Mouse (Mus musculus): ENCODE measurements around the gene Hoxd3. TPM values are rescaled to one million over a fixed set of nuclear protein-coding genes. Genes with fewer than 3 reads are reported as not detected.

Hoxd3 gene
- polyA plus RNA-seq, 1 experiment from 2014 or later = 1.5 TPM

GRCm38 (mm10) chr2:74702820-74703219 lies 8.9 kb upstream of the Hoxd3 start:
- no peak overlapping the region for H3K4me3 ChIP-seq (replicated peaks)
- WGBS = 15% methylated on average over 6 of the region's 6 CpGs
- H3K27me3 ChIP-seq = peaks cover 64% of the 10 kb centered on the region
- H3K9me3 ChIP-seq = no peaks in the 10 kb centered on the region
- H3K9ac ChIP-seq (replicated peaks) = no peak overlapping the region
- H3K36me3 ChIP-seq = no peaks in the 10 kb centered on the region
- no peak overlapping the region for H3K4me2 ChIP-seq
- no peak for ATAC-seq (ENCODE audit: insufficient number of reproducible peaks, insufficient read depth, low FRiP score, low TSS enrichment, low read depth)
- peaks cover 40% of the 10 kb centered on the region for H3K4me1 ChIP-seq (replicated peaks)
- no peak overlapping the region for H3K27ac ChIP-seq

DNA sequence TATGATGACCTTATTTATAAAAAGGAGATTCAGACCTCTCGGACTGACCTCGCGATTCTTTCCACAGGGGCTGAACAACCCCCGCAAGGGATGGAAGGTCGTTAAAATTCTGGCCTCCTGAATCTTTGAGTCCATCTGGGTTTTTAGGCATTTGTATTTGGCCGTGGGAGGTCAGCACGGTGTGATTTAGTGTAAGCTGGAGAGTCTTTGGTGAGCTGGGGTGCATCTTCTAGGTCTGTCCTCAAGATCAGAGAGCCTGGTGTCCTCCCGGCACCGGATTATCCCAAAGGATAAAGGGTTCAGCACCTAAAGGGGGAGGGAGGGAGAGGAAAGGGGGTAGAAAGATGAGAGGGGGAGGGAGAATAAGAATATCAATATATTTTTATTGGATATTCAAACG lies 8.4 kb upstream of the Hoxd3 start:
- H3K4me3 ChIP-seq (replicated peaks) = no peak overlapping the region
- no peak overlapping the region for H3K27ac ChIP-seq
- peaks cover 68% of the 10 kb centered on the region for H3K27me3 ChIP-seq
- no peak overlapping the region for H3K9ac ChIP-seq (replicated peaks)
- H3K4me2 ChIP-seq = peak overlapping the region; percentile 78; the same call in 1 of the 2 replicates
- 6% methylated on average over 10 of the region's 10 CpGs for WGBS
- H3K9me3 ChIP-seq = no peaks in the 10 kb centered on the region
- peaks cover 38% of the 10 kb centered on the region for H3K4me1 ChIP-seq (replicated peaks)
- no peak for ATAC-seq (ENCODE audit: insufficient number of reproducible peaks, insufficient read depth, low FRiP score, low TSS enrichment, low read depth)
- H3K36me3 ChIP-seq = no peaks in the 10 kb centered on the region

- Histone ChIP-seq H3K36me3 (no peaks in the 10 kb centered on the region), H3K27ac (0 out of 2 replicates have a peak overlapping the region, but pooled peaks have one; percentile 23), H3K4me3 (replicated peaks) (peak overlapping the region; percentile 66), H3K4me1 (replicated peaks) (peaks cover 39% of the 10 kb centered on the region), H3K9ac (replicated peaks) (peak overlapping the region; percentile 40; the same call in 1 of the 2 replicates), H3K9me3 (no peaks in the 10 kb centered on the region), H3K27me3 (peaks cover 74% of the 10 kb centered on the region), H3K4me2 (peak overlapping the region; percentile 78)
- no peak; the same call in 1 of the 2 replicates for ATAC-seq (ENCODE audit: insufficient number of reproducible peaks, insufficient read depth, low FRiP score, low TSS enrichment, low read depth)
- WGBS = 1% methylated on average over 26 of the region's 26 CpGs
Measured at GRCm38 (mm10) chr2:74703720-74704392, 7.9 kb upstream of the Hoxd3 start.

- Histone ChIP-seq H3K4me3 (replicated peaks) (peak within 1 kb of the TSS; percentile 66), H3K36me3 (no peaks in the 10 kb centered on the region), H3K4me1 (replicated peaks) (peaks cover 35% of the 10 kb centered on the region), H3K9ac (replicated peaks) (peak within 1 kb of the TSS; percentile 88), H3K27me3 (peaks cover 77% of the 10 kb centered on the region), H3K27ac (peak within 1 kb of the TSS; percentile 92), H3K9me3 (no peaks in the 10 kb centered on the region), H3K4me2 (peak within 1 kb of the TSS; percentile 78)
- peak; percentile 49; the same call in 1 of the 2 replicates for ATAC-seq (ENCODE audit: insufficient number of reproducible peaks, insufficient read depth, low FRiP score, low TSS enrichment, low read depth)
- 1% methylated on average over 43 of the region's 52 CpGs for WGBS
Measured at GRCm38 (mm10) chr2:74704393-74704998, 7.2 kb upstream of the Hoxd3 start, which contains the start of gene Hoxd8. Gene Hoxd8 (plus strand): TSS chr2:74704615.

GRCm38 (mm10) chr2:74704999-74705466 lies 6.7 kb upstream of the Hoxd3 start:
- peaks cover 77% of the 10 kb centered on the region for H3K27me3 ChIP-seq
- H3K9me3 ChIP-seq = no peaks in the 10 kb centered on the region
- peaks cover 29% of the 10 kb centered on the region for H3K4me1 ChIP-seq (replicated peaks)
- H3K4me2 ChIP-seq = peak overlapping the region; percentile 78
- peak overlapping the region; percentile 92 for H3K27ac ChIP-seq
- H3K4me3 ChIP-seq (replicated peaks) = peak overlapping the region; percentile 66
- H3K9ac ChIP-seq (replicated peaks) = peak overlapping the region; percentile 88
- peak; percentile 17; the same call in 1 of the 2 replicates for ATAC-seq (ENCODE audit: insufficient number of reproducible peaks, insufficient read depth, low FRiP score, low TSS enrichment, low read depth)
- no peaks in the 10 kb centered on the region for H3K36me3 ChIP-seq
- WGBS = 0% methylated on average over 34 of the region's 66 CpGs

- H3K4me3 ChIP-seq (replicated peaks) = peak overlapping the region; percentile 66
- peak overlapping the region; percentile 92 for H3K27ac ChIP-seq
- no peaks in the 10 kb centered on the region for H3K36me3 ChIP-seq
- peak overlapping the region; percentile 88 for H3K9ac ChIP-seq (replicated peaks)
- H3K4me2 ChIP-seq = peak overlapping the region; percentile 78
- ATAC-seq (ENCODE audit: insufficient number of reproducible peaks, insufficient read depth, low FRiP score, low TSS enrichment, low read depth) = no peak
- H3K9me3 ChIP-seq = no peaks in the 10 kb centered on the region
- WGBS = under 1% methylated on average over 54 of the region's 85 CpGs
- H3K27me3 ChIP-seq = peaks cover 77% of the 10 kb centered on the region
- peaks cover 24% of the 10 kb centered on the region for H3K4me1 ChIP-seq (replicated peaks)
Measured at GRCm38 (mm10) chr2:74705467-74706089, 6.1 kb upstream of the Hoxd3 start.

DNA sequence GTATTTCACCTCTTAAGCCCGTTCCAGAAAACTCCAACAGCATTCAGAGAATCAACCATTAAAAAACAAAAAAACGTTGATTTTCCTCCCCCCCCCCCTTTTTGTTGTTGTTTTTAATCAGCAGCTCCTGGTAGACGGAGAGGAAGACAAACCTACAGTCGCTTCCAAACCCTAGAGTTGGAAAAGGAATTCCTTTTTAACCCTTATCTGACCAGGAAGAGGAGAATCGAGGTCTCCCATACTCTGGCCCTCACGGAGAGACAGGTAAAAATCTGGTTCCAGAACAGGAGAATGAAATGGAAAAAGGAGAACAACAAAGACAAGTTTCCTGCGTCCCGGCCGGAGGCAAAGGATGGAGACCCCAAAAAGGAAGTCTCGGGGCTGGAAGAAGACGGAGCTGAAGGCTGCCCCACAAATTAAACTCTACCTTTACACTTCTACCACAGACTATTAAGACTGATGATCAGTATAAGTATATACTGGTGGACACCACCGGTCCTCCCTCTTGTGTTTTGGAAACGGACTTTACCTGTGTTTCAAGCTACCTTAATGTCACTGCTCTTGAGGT lies 5.2 kb upstream of the Hoxd3 start:
- H3K4me1 ChIP-seq (replicated peaks) = peaks cover 24% of the 10 kb centered on the region
- H3K27ac ChIP-seq = no peak overlapping the region
- WGBS = under 1% methylated on average over 13 of the region's 13 CpGs
- peak overlapping the region; percentile 18; the same call in 1 of the 2 replicates for H3K9ac ChIP-seq (replicated peaks)
- peak overlapping the region; percentile 66 for H3K4me3 ChIP-seq (replicated peaks)
- no peak for ATAC-seq (ENCODE audit: insufficient number of reproducible peaks, insufficient read depth, low FRiP score, low TSS enrichment, low read depth)
- peaks cover 78% of the 10 kb centered on the region for H3K27me3 ChIP-seq
- H3K4me2 ChIP-seq = peak overlapping the region; percentile 78
- H3K36me3 ChIP-seq = no peaks in the 10 kb centered on the region
- H3K9me3 ChIP-seq = no peaks in the 10 kb centered on the region

DNA sequence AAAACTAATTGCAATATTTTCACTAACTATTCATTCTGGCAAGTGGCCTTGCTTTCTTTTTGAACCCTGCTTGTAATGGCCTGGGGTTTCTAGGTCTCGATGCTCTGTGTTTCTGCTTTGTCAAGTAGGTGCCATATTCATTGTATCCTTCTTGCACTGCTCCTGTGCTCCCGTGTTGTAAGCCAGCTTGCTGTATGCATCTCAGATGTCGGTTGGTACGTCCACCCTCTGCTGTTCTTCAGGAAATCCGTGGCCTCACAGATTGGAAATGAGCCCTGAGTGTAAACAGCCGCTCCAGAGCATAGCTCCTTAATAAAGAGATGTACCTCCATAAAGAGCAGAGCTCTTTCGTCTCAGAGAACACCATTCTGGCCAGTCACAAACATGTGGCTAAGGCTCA lies 4.1 kb upstream of the Hoxd3 start:
- no peak for ATAC-seq (ENCODE audit: insufficient number of reproducible peaks, insufficient read depth, low FRiP score, low TSS enrichment, low read depth)
- peak overlapping the region; percentile 78 for H3K4me2 ChIP-seq
- H3K27me3 ChIP-seq = peaks cover 88% of the 10 kb centered on the region
- peaks cover 33% of the 10 kb centered on the region for H3K4me1 ChIP-seq (replicated peaks)
- no peak overlapping the region for H3K27ac ChIP-seq
- no peak overlapping the region for H3K9ac ChIP-seq (replicated peaks)
- no peaks in the 10 kb centered on the region for H3K36me3 ChIP-seq
- 13% methylated on average over 7 of the region's 7 CpGs for WGBS
- H3K9me3 ChIP-seq = no peaks in the 10 kb centered on the region
- H3K4me3 ChIP-seq (replicated peaks) = peak overlapping the region; percentile 17

DNA sequence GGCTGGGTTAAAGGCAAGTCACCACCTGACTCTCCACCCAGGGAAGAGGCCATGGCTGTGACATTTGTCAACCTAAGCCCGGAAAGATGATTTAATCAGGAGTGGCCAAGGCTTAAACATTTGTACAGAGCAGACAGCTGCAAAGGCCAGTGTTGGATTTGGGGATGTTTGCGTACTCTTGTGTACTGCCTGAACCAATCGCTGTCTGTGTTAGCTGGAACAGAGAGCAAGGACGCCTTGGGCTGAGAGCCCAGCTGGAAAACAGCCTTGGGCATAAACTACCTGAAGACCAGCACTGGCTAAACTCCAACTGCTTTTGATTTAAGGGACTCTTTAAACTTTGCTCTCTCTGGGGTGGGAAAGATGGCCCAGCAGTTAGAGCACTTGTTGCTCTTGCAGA lies 3.1 kb upstream of the Hoxd3 start:
- Histone ChIP-seq H3K27me3 (peaks cover 85% of the 10 kb centered on the region), H3K36me3 (no peaks in the 10 kb centered on the region), H3K9ac (replicated peaks) (no peak overlapping the region), H3K4me1 (replicated peaks) (peaks cover 34% of the 10 kb centered on the region), H3K27ac (no peak overlapping the region), H3K4me3 (replicated peaks) (no peak overlapping the region), H3K9me3 (no peaks in the 10 kb centered on the region), H3K4me2 (peak overlapping the region; percentile 78)
- ATAC-seq (ENCODE audit: insufficient number of reproducible peaks, insufficient read depth, low FRiP score, low TSS enrichment, low read depth) = no peak
- 15% methylated on average over 4 of the region's 4 CpGs for whole genome bisulfite sequencing

DNA sequence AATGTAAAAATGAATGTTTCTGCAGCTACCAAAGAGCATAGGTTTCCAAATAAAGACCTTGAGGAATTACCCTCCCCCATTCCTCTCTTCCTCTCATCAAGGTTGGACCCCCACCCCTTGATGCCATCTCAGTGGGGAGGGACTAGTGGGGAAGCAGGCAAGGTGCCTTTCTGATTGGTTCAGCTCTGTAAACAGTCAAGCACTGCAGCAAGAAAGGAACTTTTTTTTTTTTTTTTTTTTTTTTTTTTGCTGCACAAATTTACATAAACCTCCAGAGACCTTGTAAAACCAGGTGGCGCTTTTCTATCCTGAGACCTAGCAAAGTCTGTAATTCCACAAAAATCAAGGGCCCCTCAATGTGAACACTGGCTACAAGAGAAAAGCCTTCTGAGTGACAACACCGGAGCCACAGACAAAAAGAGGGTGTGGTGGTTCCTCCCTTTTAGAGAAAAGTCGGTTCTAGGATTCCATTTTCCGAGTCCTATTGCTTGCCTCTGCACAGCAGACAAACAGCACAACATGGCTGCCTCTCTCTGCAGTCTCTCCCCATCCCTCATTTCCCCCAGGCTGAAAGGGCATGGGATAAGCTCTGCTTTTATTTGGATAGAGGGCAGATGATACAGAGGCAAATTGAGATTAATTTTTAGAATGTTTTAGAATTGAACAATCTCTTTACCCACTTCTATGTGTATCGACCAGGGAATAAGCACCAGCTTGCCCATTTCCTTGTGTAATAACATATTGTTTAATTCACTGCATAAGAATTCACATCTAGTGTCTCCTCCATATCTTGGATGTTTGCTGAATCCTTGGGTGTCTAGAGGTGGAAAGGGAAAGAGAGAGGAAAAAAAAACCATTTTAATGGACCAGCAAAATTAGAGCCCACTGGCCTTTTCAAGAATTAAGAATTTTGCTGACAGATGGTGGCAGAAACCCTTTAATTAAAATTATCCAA lies 2.0 kb upstream of the Hoxd3 start:
- H3K4me3 ChIP-seq (replicated peaks) = no peak overlapping the region
- 10% methylated on average over 5 of the region's 5 CpGs for WGBS
- H3K9ac ChIP-seq (replicated peaks) = no peak overlapping the region
- H3K4me2 ChIP-seq = peak overlapping the region; percentile 16; the same call in 1 of the 2 replicates
- H3K4me1 ChIP-seq (replicated peaks) = peaks cover 37% of the 10 kb centered on the region
- H3K27me3 ChIP-seq = peaks cover 84% of the 10 kb centered on the region
- H3K9me3 ChIP-seq = no peaks in the 10 kb centered on the region
- H3K27ac ChIP-seq = no peak overlapping the region
- H3K36me3 ChIP-seq = no peaks in the 10 kb centered on the region
- ATAC-seq (ENCODE audit: insufficient number of reproducible peaks, insufficient read depth, low FRiP score, low TSS enrichment, low read depth) = no peak

Data from limb, embryonic 12.5 days (tissue).